Mouse (Mus musculus) neural tube, embryonic 15.5 days (tissue): ENCODE measurements at regions not wholly inside any gene's neighbourhood (a gene's known extent, or its start where the extent isn't known, plus 50 kb on each side); places are given as distances from the start of the nearest gene placed in this dataset.
A peak's percentile ranks its signal among the peaks of the same experiment; 100 is the strongest.

Experiments used
- ATAC-seq: fragments of 200-750 bp; cut with Nextera tagmentation; 2 replicates; pipeline ENCODE4 v1.8.0; 2017; ENCODE audit warnings: mild to moderate bottlenecking, moderate TSS enrichment, moderate library complexity; ENCODE audit not compliant: low FRiP score
- H3K27ac ChIP-seq: fragments of 300-500 bp; sonication (generic); replicated peaks from 2 replicates; pipeline ENCODE4 v1.5.1; 2015; ENCODE audit warnings: mild to moderate bottlenecking, inconsistent platforms
- H3K27me3 ChIP-seq: fragments of 300-500 bp; sonication (generic); replicated peaks from 2 replicates; pipeline ENCODE4 v1.6.1; 2015; ENCODE audit warnings: inconsistent platforms
- H3K36me3 ChIP-seq: fragments of 300-500 bp; sonication (generic); 2 replicates; pipeline ENCODE4 v1.6.1; 2015; ENCODE audit warnings: inconsistent platforms
- H3K4me1 ChIP-seq: fragments of 300-500 bp; sonication (generic); 2 replicates; pipeline ENCODE4 v1.6.1; 2015; ENCODE audit warnings: inconsistent platforms
- H3K4me2 ChIP-seq: fragments of 300-500 bp; sonication (generic); 2 replicates; pipeline ENCODE4 v1.6.1; 2015; ENCODE audit warnings: inconsistent platforms, mild to moderate bottlenecking, moderate library complexity
- H3K4me3 ChIP-seq: fragments of 300-500 bp; sonication (generic); replicated peaks from 2 replicates; pipeline ENCODE4 v1.5.1; 2015; ENCODE audit warnings: mild to moderate bottlenecking, inconsistent platforms
- H3K9ac ChIP-seq: fragments of 300-500 bp; sonication (generic); replicated peaks from 2 replicates; pipeline ENCODE4 v1.6.1; 2015; ENCODE audit warnings: mild to moderate bottlenecking, inconsistent platforms
- H3K9me3 ChIP-seq: fragments of 300-500 bp; sonication (generic); replicated peaks from 2 replicates; pipeline ENCODE4 v1.6.1; 2016; ENCODE audit warnings: inconsistent platforms
- WGBS: fragments of 180-500 bp; shearing (Covaris S2); methylation state at CpG from one replicate; pipeline ENCODE4 v1.1.7; 2015; ENCODE audit warnings: mixed read lengths; 5-methylcytosine and 5-hydroxymethylcytosine counted together

GRCm38 (mm10) chr7:98768460-98768859, 65.6 kb downstream of the Thap12 start:
- no peaks in the 10 kb centered on the region for H3K9me3 ChIP-seq
- H3K27me3 ChIP-seq: 0 out of 2 replicates have a peak, but pooled peaks cover 3% of the 10 kb centered on the region
- peaks cover 11% of the 10 kb centered on the region for H3K4me1 ChIP-seq
- no peak for ATAC-seq
- H3K36me3 ChIP-seq: no peaks in the 10 kb centered on the region
- H3K9ac ChIP-seq: no peak overlapping the region
- 86% methylated on average over 2 of the region's 2 CpGs for WGBS
- no peak overlapping the region for H3K27ac ChIP-seq
- H3K4me2 ChIP-seq: no peak overlapping the region
- no peak overlapping the region for H3K4me3 ChIP-seq

DNA sequence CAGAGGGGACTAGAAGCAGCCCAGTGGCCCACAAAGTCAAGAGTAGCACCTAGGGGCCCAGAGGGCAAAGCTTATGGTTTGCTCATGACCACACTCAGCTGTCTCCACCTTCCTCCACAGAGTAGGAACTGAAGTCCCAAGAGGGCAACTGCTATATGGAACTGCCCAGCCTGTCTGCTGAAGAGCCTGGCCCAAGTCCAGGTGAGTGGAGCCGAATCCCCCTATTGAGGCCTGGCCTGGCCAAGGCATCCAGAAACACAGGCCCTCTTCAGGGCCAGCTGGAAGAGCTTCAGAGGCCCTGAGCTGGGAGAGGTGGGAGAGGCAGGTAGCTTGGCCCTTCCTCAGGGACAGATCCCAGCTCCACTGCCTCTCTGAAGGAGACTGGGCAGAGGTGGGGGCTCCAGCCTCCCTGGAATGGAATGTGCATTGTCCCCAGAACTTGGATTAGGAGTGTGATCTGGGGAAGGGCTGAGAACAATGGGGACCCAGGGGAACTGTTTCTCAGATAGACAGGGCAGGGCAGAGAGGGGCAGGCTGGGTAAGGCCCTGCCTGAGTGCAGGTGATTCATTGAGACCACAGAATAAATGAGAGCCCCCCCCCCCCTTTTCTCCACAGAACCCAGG, 65.7 kb upstream of the Wnt11 start:
- Histone ChIP-seq H3K27me3 (0 out of 2 replicates have a peak, but pooled peaks cover 3% of the 10 kb centered on the region), H3K9me3 (no peaks in the 10 kb centered on the region), H3K27ac (no peak overlapping the region), H3K36me3 (no peaks in the 10 kb centered on the region), H3K4me1 (peaks cover 11% of the 10 kb centered on the region), H3K9ac (no peak overlapping the region), H3K4me3 (no peak overlapping the region), H3K4me2 (no peak overlapping the region)
- ATAC-seq: no peak
- 63% methylated on average over 1 of the region's 1 CpGs for WGBS

DNA sequence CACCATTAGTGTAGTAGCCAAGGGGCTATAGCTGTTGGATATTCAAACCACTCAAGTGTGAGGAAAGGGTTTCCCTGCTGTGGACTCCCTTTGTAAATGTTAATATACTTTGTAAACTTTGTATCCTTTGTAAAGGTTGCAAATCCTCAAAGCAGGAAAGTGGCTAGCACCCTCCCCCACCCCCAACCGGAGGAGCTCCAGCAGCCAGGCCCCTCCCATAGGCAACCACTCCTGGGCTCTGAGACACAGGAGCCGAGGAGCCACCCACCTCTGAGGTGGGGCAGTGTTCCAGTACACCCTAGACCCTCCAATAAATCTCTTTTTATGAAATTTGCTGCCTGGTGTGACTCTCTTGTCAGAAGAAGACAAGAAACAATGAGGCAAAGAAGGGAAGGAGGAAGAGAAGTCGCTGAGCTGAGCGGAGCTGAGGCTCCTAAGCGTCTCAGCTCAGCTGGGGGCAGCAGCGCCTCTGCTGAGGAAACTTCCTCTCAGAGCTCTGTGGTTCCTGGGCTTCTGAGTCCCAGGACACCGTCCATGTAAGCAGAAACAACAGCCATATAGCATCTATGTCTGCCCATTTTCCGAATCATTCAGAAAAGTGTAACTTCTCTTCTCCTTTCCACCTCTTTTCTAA, 64.5 kb upstream of the Wnt11 start:
- no peak overlapping the region for H3K4me3 ChIP-seq
- ATAC-seq: no peak
- H3K4me2 ChIP-seq: no peak overlapping the region
- H3K4me1 ChIP-seq: peaks cover 11% of the 10 kb centered on the region
- 0 out of 2 replicates have a peak, but pooled peaks cover 3% of the 10 kb centered on the region for H3K27me3 ChIP-seq
- H3K36me3 ChIP-seq: no peaks in the 10 kb centered on the region
- WGBS: 13% methylated on average over 8 of the region's 8 CpGs
- no peak overlapping the region for H3K27ac ChIP-seq
- no peak overlapping the region for H3K9ac ChIP-seq
- H3K9me3 ChIP-seq: no peaks in the 10 kb centered on the region

- ATAC-seq: no peak
- Histone ChIP-seq H3K27me3 (0 out of 2 replicates have a peak, but pooled peaks cover 3% of the 10 kb centered on the region), H3K4me3 (no peak overlapping the region), H3K27ac (no peak overlapping the region), H3K4me2 (no peak overlapping the region), H3K9me3 (no peaks in the 10 kb centered on the region), H3K36me3 (no peaks in the 10 kb centered on the region), H3K9ac (no peak overlapping the region), H3K4me1 (peaks cover 11% of the 10 kb centered on the region)
- WGBS: 58% methylated on average over 7 of the region's 7 CpGs
Measured at GRCm38 (mm10) chr7:98771134-98771775, 63.7 kb upstream of the Wnt11 start.

DNA sequence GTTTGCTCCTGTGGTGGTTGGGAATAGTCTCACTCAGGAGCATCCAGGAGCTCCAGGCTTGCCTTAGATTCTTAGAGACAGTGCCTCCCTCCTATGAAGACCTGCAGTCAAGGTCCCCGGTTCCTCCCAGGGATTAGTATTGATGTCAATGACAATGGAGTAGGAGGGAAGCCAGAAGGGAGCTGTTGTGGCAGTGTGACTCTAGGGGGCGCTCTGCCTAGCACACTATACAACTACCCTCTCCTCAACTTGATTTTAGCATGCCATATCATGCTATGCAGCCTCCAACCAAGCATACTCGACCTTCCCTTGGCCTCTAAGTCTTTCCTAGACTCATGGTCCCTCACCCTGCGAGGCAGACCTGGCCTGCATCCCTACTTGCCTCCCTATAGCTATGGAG, 60.3 kb upstream of the Wnt11 start:
- Histone ChIP-seq H3K4me1 (peaks cover 8% of the 10 kb centered on the region; the same call in 1 of the 2 replicates), H3K4me2 (no peak overlapping the region), H3K36me3 (no peaks in the 10 kb centered on the region), H3K9me3 (no peaks in the 10 kb centered on the region), H3K27me3 (peaks cover 3% of the 10 kb centered on the region; the same call in 1 of the 2 replicates), H3K27ac (no peak overlapping the region), H3K9ac (no peak overlapping the region), H3K4me3 (no peak overlapping the region)
- ATAC-seq: no peak
- WGBS: 54% methylated on average over 4 of the region's 4 CpGs

DNA sequence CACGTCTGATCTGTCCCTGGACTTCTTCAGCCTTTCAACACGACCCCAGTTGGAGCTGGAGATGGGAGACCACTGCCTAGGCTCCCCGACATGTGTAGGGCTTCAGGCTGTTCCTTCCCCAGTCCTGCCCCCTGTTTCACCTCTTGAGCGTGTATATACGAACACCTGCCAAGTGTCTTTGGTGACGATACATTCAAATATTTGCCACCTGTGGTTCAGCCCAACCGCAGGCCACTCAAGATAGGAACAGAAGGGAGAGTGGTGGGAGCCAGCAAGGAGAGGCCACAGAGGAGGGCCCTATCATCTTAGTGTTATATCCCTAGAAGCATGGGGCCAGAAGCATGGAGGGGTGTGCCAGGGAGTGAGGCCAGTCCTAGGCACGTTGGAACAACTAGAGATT, 59.9 kb upstream of the Wnt11 start:
- Histone ChIP-seq H3K27me3 (peaks cover 3% of the 10 kb centered on the region; the same call in 1 of the 2 replicates), H3K9me3 (no peaks in the 10 kb centered on the region), H3K27ac (no peak overlapping the region), H3K4me3 (no peak overlapping the region), H3K9ac (no peak overlapping the region), H3K4me1 (peaks cover 8% of the 10 kb centered on the region; the same call in 1 of the 2 replicates), H3K4me2 (no peak overlapping the region), H3K36me3 (no peaks in the 10 kb centered on the region)
- no peak for ATAC-seq
- 85% methylated on average over 8 of the region's 8 CpGs for WGBS

DNA sequence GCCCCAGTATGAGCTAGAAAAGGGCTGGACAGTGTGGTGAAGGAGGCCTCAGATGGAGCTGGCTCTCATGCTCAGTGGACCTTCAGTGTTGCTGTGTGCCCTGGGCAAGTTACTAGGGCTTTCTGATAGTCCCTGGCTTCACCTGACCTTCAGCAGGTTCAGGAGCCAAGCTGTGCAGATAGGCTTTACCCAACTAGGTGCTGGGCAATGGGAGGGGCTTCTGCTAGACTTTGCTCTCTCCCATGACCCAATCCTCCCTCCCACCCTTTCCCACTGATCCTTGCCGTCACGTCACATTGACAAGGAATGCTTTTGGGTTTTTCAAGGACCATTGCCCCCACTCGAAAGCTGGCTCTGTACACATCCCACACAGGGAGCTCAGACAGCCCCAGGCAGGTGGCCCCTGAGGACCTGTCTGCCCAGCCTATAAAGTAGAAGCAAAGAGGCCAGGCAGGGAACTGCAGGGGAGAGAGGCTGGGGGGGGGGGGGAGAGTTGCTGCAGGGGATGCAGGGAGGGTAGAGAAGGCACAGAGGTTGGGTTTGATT, 57.5 kb upstream of the Wnt11 start:
- 59% methylated on average over 3 of the region's 3 CpGs for WGBS
- Histone ChIP-seq H3K4me2 (no peak overlapping the region), H3K27me3 (no peaks in the 10 kb centered on the region; the same call in 1 of the 2 replicates), H3K27ac (no peak overlapping the region), H3K9me3 (no peaks in the 10 kb centered on the region), H3K36me3 (no peaks in the 10 kb centered on the region), H3K4me3 (no peak overlapping the region), H3K4me1 (no peaks in the 10 kb centered on the region), H3K9ac (no peak overlapping the region)
- no peak for ATAC-seq

- no peaks in the 10 kb centered on the region for H3K36me3 ChIP-seq
- no peak overlapping the region for H3K4me3 ChIP-seq
- no peak for ATAC-seq
- peaks cover 7% of the 10 kb centered on the region for H3K4me1 ChIP-seq
- no peaks in the 10 kb centered on the region; the same call in 1 of the 2 replicates for H3K27me3 ChIP-seq
- WGBS: 19% methylated on average over 5 of the region's 5 CpGs
- H3K27ac ChIP-seq: no peak overlapping the region
- no peak overlapping the region for H3K9ac ChIP-seq
- no peaks in the 10 kb centered on the region for H3K9me3 ChIP-seq
- no peak overlapping the region for H3K4me2 ChIP-seq
Measured at GRCm38 (mm10) chr7:98778929-98779328, 56.0 kb upstream of the Wnt11 start.

- Histone ChIP-seq H3K27me3 (peaks cover 5% of the 10 kb centered on the region; the same call in 1 of the 2 replicates), H3K4me1 (peaks cover 18% of the 10 kb centered on the region), H3K27ac (peak overlapping the region; percentile 63; the same call in 1 of the 2 replicates), H3K9me3 (no peaks in the 10 kb centered on the region), H3K9ac (no peak overlapping the region), H3K4me3 (no peak overlapping the region), H3K36me3 (no peaks in the 10 kb centered on the region), H3K4me2 (no peak overlapping the region)
- ATAC-seq: no peak
- WGBS: 42% methylated on average over 5 of the region's 5 CpGs
Measured at GRCm38 (mm10) chr7:98783521-98783920, 51.4 kb upstream of the Wnt11 start.

DNA sequence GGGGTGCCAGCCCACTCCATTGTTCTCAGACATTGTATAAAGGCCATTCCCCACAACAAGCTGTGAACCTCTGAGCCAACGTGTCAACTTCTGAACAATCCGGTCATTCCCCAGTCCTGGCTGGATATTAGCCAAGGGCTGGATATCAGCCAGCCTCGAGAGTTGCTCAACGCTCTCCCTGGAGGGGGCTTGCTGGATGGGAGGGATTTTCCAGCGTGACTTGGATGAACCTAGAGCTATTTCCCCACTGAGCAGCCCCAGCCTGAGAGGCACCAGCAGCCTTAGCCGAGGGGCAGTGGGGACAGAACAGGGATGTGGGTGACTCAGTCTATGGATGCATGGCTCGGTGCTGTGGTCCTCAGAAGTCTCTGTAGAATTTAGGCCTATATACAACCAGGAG, 51.0 kb upstream of the Wnt11 start:
- Histone ChIP-seq H3K9me3 (no peaks in the 10 kb centered on the region), H3K27ac (peak overlapping the region; percentile 63), H3K27me3 (peaks cover 9% of the 10 kb centered on the region; the same call in 1 of the 2 replicates), H3K4me1 (peaks cover 18% of the 10 kb centered on the region), H3K36me3 (no peaks in the 10 kb centered on the region), H3K9ac (no peak overlapping the region), H3K4me2 (no peak overlapping the region), H3K4me3 (no peak overlapping the region)
- 14% methylated on average over 7 of the region's 7 CpGs for WGBS
- peak; percentile 46; the same call in 1 of the 2 replicates for ATAC-seq

DNA sequence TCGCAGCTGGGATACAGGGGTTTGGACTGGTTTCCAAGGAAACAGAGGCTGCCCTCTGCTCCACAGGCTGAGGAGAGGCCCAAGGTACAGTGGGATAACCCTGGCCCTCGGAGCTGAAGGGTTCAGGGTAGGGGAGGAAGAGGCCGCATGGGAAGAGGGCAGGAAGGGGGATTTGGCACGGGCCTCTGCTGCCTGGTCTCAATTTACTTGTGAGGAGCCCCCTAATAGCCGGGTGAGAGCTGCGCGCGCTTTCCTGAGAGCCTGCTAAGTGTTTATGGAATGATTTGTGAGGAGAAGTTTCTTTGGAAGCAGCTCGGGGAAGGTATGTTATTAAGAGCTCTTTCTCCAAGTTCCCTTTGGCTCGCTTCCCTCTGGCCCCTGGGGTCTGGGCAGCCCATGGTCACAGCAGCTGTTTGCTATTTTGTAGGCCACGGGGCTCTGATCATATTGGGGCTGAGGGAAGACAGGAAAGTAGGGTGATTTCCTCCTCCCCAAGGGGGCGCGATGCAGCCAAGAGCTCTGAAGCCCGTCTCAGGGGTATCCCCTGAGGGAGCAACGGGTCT, 50.5 kb upstream of the Wnt11 start:
- no peaks in the 10 kb centered on the region for H3K9me3 ChIP-seq
- H3K36me3 ChIP-seq: no peaks in the 10 kb centered on the region
- 35% methylated on average over 15 of the region's 15 CpGs for WGBS
- H3K9ac ChIP-seq: no peak overlapping the region
- H3K27me3 ChIP-seq: peaks cover 9% of the 10 kb centered on the region; the same call in 1 of the 2 replicates
- no peak overlapping the region for H3K4me3 ChIP-seq
- peak overlapping the region; percentile 63 for H3K27ac ChIP-seq
- H3K4me2 ChIP-seq: no peak overlapping the region
- peak; percentile 25; the same call in 1 of the 2 replicates for ATAC-seq
- peaks cover 18% of the 10 kb centered on the region for H3K4me1 ChIP-seq
